Mouse (Mus musculus) urinary bladder, postnatal 10 days (tissue): ENCODE measurements around the gene Pik3ip1.
A peak's percentile ranks its signal among the peaks of the same experiment; 100 is the strongest.

ENCODE experiments used
- DNase-seq: peaks from one replicate; pipeline ENCODE4 v3.0.0; 2022; ENCODE audit warnings: low spot score

The Pik3ip1 gene

GRCm38 (mm10) chr11:3379427-3379826, 49.2 kb downstream of the Pik3ip1 start:
- DNase-seq = no peak

DNA sequence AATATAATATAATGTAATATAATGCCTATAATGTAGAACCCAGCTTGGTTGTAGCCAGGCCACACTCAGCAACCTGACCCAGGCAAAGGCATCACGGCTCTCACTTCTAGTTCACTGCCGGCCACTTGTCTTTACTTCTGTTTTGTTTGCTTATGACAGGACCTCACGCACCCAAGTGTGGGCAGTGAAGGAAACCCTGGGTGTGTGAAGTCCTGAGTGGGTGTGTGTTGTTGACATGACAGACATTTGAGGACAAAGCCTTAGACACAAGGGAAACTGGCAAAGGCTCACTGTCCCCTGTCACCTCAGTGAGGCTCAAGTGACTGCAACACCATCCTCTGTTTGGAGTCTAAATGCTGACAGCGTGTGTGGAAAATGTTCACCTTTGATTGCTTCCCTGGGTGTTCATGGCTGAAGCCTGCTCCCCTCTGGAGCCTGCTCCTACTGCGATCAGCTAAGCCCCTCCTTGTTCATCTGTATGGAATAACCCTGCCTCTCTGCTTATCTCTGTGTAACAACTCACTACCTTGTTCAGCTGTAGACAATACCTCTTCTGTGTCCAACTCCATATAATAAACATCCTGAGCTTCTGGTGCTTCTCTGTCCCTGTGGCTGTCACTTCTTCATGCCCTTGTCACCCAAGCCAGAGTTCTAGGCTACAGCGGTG, 51.1 kb downstream of the Pik3ip1 start:
- DNase-seq = no peak

GRCm38 (mm10) chr11:3382602-3383594, 52.7 kb downstream of the Pik3ip1 start:
- DNase-seq = no peak

DNA sequence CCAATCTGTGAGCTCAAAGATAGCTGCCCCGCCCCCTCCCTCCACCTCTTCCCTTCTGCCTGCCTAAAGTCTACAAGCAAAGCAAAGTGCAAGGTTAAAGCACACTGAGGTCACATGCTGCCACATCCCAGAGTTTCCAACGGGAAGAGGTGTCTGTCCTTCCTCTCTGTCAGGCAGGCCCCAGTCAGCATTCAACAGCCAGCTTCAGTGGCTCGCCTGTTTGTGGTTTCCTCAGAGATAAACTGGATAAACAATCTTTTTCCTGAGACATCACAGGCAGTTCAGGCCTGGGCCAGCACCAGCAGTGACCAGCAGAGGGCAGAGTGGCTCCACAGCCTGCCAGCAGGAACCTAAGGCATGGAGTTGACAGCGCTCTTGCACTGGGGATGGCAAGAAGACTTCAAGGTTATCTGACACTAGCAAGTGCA, 56.8 kb downstream of the Pik3ip1 start:
- DNase-seq = peak; percentile 59

GRCm38 (mm10) chr11:3387482-3388196, 57.4 kb downstream of the Pik3ip1 start:
- DNase-seq = no peak

DNA sequence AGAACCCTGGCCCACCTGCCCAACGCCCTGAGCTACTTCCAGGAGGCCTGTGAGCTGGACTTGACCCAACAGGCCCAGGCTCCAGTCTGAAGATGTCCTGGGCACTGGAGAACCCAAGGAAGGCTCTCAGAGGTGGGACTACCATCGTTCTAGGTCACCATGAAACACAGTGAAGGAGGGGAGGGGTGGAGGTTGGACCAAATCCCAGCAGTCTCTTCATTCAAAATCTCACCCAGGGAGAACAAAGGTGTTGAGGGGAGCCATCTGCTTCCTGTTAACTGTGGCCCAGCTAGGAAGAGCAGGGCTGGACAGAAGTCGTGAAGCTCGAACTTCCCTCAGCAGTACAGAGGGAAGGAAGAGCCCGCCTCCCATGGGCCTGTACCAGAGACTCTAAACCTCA, 59.8 kb downstream of the Pik3ip1 start:
- DNase-seq = no peak

DNA sequence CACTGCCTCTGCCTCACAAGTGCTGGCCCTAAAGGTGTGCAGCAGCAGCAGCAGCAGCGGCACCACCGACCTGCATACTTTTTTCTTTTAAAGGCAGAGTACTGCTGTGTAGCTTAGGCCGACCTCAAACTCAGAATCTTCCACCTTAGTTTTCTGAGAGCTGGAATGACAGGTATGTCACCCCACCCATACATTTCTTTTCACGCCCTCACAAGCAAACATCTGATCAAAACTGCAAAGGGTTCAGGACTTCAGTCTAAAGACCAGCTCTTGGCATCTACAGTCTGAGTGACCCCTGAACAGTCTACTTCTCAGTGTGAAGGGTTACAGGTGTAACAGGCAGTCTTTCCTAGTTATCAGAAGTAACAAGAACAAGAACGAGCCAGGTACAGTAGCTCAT, 60.6 kb downstream of the Pik3ip1 start:
- no peak for DNase-seq

DNA sequence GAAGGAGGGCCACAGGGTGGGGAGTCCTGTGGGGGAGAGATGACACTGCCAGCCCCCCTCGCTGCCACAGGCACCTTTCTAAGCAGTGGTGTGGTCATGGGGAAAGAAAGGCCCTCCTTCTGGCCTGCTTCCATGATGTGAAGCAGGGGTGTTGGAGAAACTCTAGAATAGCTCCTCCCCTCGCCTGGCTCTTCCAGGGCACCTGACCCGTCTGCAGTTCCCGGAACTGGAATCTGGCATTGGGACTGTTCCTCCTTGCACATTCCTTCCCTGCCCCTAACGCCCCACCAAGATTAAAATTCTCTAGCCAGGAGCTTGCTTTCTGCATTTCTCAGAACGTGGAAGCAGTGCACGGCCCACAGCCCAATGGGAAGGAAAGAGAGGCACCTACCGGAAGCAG, 62.3 kb downstream of the Pik3ip1 start:
- DNase-seq = no peak
